Mouse (Mus musculus) testis, adult 2 months (tissue): Measurements from ENCODE around the gene Pnck.

ENCODE experiments used
- CTCF ChIP-seq: fragments of 200-500 bp; IDR thresholded peaks from 2 replicates; pipeline ENCODE4 v1.5.1; 2012; ENCODE audit warnings: low read depth, mild to moderate bottlenecking, inconsistent platforms, low read length, moderate library complexity; ENCODE audit not compliant: control insufficient read depth, insufficient read depth, insufficient replicate concordance
- POLR2A ChIP-seq: fragments of 200-500 bp; IDR thresholded peaks from 2 replicates; pipeline ENCODE4 v1.6.1; 2012; ENCODE audit warnings: low read depth, mild to moderate bottlenecking, inconsistent platforms, low read length, moderate library complexity; ENCODE audit not compliant: control insufficient read depth

DNA sequence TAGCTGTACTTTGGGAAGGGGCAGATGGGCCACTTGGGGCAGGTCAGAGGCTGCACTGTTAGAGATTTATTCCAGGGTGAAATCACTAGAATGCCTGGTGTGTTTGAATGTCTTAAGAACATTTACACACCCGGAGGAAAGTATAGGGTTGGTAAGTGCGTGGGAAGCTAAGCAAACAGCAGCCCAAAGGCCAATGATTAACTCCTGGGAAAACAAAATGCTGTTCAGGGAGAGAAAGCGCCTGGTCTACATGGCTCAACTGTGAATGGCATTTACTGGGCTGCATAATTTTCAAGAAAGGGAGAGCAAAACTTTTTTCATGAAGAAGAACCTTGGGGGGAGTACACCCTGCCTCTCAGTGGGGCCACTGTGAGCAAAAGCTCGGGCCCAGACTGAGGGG is 46.3 kb downstream of the Pnck start:
- TF ChIP-seq POLR2A (no peak), CTCF (no peak)
